Mouse (Mus musculus) intestine, embryonic 14.5 days (tissue): Measurements from ENCODE around the gene Slc5a4a. TPM values are rescaled to one million over a fixed set of nuclear protein-coding genes. Genes with fewer than 3 reads are reported as not detected.

Source experiments
- ATAC-seq: fragments of 200-750 bp; cut with Nextera tagmentation; replicated peaks from 2 replicates; pipeline ENCODE4 v1.8.0; 2017; ENCODE audit warnings: low read depth, moderate number of reproducible peaks, moderate TSS enrichment, moderate library complexity; ENCODE audit not compliant: low FRiP score, low TSS enrichment
- DNase-seq: peaks from one replicate; pipeline ENCODE4 v3.0.0-alpha.2; 2018; ENCODE audit warnings: low spot score
- H3K27ac ChIP-seq: fragments of 300-500 bp; sonication (generic); 2 replicates; pipeline ENCODE4 v1.5.1; 2014; ENCODE audit warnings: low read depth, mild to moderate bottlenecking, control low read depth
- H3K27me3 ChIP-seq: fragments of 300-500 bp; sonication (generic); replicated peaks from 2 replicates; pipeline ENCODE4 v1.6.1; 2014; ENCODE audit warnings: low read length, control low read depth; ENCODE audit not compliant: control insufficient read depth, insufficient read depth
- H3K36me3 ChIP-seq: fragments of 300-500 bp; sonication (generic); 2 replicates; pipeline ENCODE4 v1.6.1; 2014; ENCODE audit warnings: low read length, control low read depth; ENCODE audit not compliant: control insufficient read depth, insufficient read depth
- H3K4me1 ChIP-seq: fragments of 300-500 bp; sonication (generic); replicated peaks from 2 replicates; pipeline ENCODE4 v1.6.1; 2014; ENCODE audit warnings: low read length, control low read depth, mixed read lengths; ENCODE audit not compliant: control insufficient read depth, insufficient read depth
- H3K4me2 ChIP-seq: fragments of 300-500 bp; sonication (generic); 2 replicates; pipeline ENCODE4 v1.6.1; 2014; ENCODE audit warnings: low read length
- H3K4me3 ChIP-seq: fragments of 300-500 bp; sonication (generic); 2 replicates; pipeline ENCODE4 v1.5.1; 2014; ENCODE audit warnings: low read depth, low read length, control low read depth, mixed read lengths
- H3K9ac ChIP-seq: fragments of 300-500 bp; sonication (generic); 2 replicates; pipeline ENCODE4 v1.6.1; 2014; ENCODE audit warnings: mild to moderate bottlenecking, low read length
- H3K9me3 ChIP-seq: fragments of 300-500 bp; sonication (generic); 2 replicates; pipeline ENCODE4 v1.6.1; 2016; ENCODE audit warnings: low read length, control low read depth; ENCODE audit not compliant: control insufficient read depth
- WGBS: fragments of 180-500 bp; shearing (Covaris S2); extraction: QIAGEN DNeasy Blood & Tissue Kit; methylation state at CpG from one replicate; pipeline ENCODE4 v1.1.7; 2014; 5-methylcytosine and 5-hydroxymethylcytosine counted together
- polyA plus RNA-seq: library from polyadenylated mRNA; unstranded; fragments of >200 nt; fragmentation: Nextera tagmentation; extraction: Ambion mirVana; gene quantifications from 2 replicates; pipeline ENCODE4 v1.2.1, GENCODE M21; 2014

The Slc5a4a gene
- polyA plus RNA-seq, result 0.16 TPM in 1 of 2 replicates, not detected in the other

DNA sequence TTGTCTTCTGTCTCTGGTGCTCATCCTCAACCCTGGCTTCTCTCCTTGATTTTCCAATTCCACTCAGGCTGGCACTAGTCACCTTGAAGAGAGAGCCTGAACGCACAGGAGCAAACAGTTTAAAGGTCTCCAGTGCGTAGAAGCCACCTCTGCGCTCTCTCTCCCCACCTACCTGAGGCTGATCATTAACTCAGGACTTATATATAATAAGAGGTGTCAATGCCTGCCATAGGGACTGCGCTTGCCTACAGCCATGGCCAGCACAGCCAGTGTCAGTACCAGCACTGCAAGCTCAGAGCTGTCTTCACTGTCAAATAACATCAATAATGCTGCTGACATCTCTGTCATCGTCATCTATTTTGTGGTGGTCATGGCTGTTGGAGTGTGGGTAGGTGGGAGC, at the start of gene Slc5a4a:
Gene Slc5a4a (plus strand): TSS at position 174 of the 400 bp plus-strand sequence.
- H3K4me3 ChIP-seq, result no peak within 1 kb of the TSS
- H3K27ac ChIP-seq, result no peak within 1 kb of the TSS
- no peaks in the 10 kb centered on the region for H3K4me1 ChIP-seq
- H3K4me2 ChIP-seq, result no peak within 1 kb of the TSS
- DNase-seq (no peak), ATAC-seq (peak; percentile 60; the same call in 1 of the 2 replicates)
- H3K9me3 ChIP-seq, result no peaks in the 10 kb centered on the region
- H3K9ac ChIP-seq, result no peak within 1 kb of the TSS
- WGBS, result 66% methylated on average over 5 of the region's 5 CpGs
- no peaks in the 10 kb centered on the region for H3K27me3 ChIP-seq
- no peaks in the 10 kb centered on the region for H3K36me3 ChIP-seq

DNA sequence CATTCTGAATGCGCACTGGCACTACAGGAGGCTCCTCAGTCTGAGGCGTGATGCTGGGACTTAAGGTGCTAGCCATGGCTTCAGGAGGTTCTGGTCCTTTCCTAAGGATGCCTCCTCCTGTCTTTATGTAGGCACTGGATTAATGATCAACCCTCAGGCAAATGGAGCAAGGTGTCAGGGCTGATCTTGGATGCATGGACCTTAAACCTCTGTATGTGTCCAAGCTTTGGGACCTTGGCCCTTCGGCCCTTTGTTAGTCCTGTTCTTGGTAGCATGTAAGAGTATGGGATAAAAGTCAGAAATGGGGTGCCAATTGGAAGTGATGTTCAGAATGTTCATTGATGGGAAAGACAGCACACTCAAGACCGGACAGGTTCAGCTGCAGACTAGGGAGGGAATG, 36.4 kb upstream of the Slc5a4a start, which contains the start of gene Slc5a4b:
Gene Slc5a4b (minus strand): TSS at position 101 of the 400 bp plus-strand sequence.
- Histone ChIP-seq H3K9me3 (no peaks in the 10 kb centered on the region), H3K27me3 (no peaks in the 10 kb centered on the region), H3K4me1 (no peaks in the 10 kb centered on the region), H3K4me2 (no peak within 1 kb of the TSS), H3K4me3 (no peak within 1 kb of the TSS), H3K9ac (no peak within 1 kb of the TSS), H3K27ac (no peak within 1 kb of the TSS), H3K36me3 (no peaks in the 10 kb centered on the region)
- DNase-seq (peak; percentile 35), ATAC-seq (no peak)
- WGBS, result 86% methylated on average over 4 of the region's 4 CpGs

DNA sequence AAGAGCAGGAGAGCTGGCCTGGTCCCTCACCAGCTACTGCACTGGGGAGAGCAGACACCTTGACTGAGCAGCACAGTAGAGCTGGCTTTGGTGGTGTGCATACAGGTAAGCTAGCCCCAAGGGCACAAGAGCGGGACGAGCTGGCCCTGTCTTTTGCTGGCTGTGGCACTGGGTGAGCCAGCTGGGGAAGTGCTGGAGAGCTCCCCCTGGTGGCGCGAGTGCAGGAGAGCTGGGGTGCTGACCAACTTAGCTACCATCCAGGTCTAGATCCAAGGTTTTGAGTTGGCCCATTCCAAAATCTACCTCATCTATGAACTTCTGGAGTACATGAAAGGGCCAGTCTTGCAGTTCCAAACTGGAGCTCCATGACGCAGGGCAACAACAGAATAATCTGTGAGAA, 29.3 kb upstream of the Slc5a4a start:
- no peak overlapping the region for H3K27ac ChIP-seq
- no peak overlapping the region for H3K4me2 ChIP-seq
- H3K9me3 ChIP-seq, result no peaks in the 10 kb centered on the region
- H3K9ac ChIP-seq, result no peak overlapping the region
- peak; percentile 50; the same call in 1 of the 2 replicates for ATAC-seq
- H3K36me3 ChIP-seq, result no peaks in the 10 kb centered on the region
- H3K4me3 ChIP-seq, result no peak overlapping the region
- DNase-seq, result peak; percentile 68
- H3K27me3 ChIP-seq, result no peaks in the 10 kb centered on the region
- H3K4me1 ChIP-seq, result no peaks in the 10 kb centered on the region
- WGBS, result 37% methylated on average over 5 of the region's 5 CpGs

DNA sequence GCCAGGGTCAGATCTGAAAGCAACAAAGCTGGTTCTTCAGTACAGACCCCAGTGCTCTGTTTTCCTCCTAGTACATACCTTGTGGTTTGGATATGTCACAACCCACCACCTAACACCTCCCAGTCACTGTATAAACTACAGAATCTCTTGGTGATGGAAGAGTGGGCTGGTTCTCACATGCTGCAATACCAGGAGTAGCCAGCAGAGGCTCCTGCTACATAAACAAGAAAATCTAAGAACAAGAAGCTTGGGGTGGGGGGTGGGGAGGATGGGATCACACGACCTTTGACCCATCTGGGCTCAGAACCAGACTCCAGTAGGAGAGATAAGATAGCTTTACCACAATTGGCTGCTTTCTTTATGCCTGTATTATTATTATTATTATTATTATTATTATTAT, 28.5 kb upstream of the Slc5a4a start:
- Histone ChIP-seq H3K27ac (no peak overlapping the region), H3K9ac (no peak overlapping the region), H3K36me3 (no peaks in the 10 kb centered on the region), H3K4me1 (no peaks in the 10 kb centered on the region), H3K4me2 (no peak overlapping the region), H3K9me3 (no peaks in the 10 kb centered on the region), H3K27me3 (no peaks in the 10 kb centered on the region), H3K4me3 (no peak overlapping the region)
- ATAC-seq, result no peak
- DNase-seq, result no peak
- WGBS, result 14% methylated on average over 1 of the region's 1 CpGs

DNA sequence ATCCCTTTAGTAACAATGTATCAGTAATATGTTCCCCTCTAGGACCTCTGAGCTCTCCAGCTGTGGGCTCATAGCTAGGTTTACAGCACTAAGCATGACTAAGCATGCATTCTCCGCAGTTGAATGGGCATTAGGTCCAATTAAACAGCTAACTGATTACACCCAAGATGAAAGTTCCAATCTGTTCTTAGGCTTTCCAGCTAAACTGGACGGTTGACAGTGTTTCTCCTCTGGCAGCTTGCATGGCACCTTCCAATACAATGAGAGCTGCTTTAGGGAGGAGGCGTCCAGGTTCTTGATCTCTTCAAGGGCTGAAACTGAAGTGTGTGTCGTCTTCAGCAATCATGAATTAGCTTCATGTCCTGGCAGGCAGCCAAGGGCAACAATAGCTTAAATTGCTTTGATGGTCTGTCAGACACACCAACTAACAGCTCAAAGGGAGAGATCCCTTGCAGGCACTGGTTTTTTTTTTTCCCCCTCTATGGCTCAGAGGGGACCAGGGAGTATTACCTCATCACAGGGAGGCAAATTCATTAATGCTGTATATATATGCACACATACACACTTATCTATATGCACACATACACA, 27.0 kb upstream of the Slc5a4a start:
- H3K9ac ChIP-seq, result no peak overlapping the region
- no peaks in the 10 kb centered on the region for H3K4me1 ChIP-seq
- ATAC-seq, result no peak
- no peak overlapping the region for H3K27ac ChIP-seq
- no peak overlapping the region for H3K4me2 ChIP-seq
- H3K9me3 ChIP-seq, result no peaks in the 10 kb centered on the region
- no peaks in the 10 kb centered on the region for H3K36me3 ChIP-seq
- no peak overlapping the region for H3K4me3 ChIP-seq
- DNase-seq, result no peak
- WGBS, result 33% methylated on average over 4 of the region's 4 CpGs
- no peaks in the 10 kb centered on the region for H3K27me3 ChIP-seq

DNA sequence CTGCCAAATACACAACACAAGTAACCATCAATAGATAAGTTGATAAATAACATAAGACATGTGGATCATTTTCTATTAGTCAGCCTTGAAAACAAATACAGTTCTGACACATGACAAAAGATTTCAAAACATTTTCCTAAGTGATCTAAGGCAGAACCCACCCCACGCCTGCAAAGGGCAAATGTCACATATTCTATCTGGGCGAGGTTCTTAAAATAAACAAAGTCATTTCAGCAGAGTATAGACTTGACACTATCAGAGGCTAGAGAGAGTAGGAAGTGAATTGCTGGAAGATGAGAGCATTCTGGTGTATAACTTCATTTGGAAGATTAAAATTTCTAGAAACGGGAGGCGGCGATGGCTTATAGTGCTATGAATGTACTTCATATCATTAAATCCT, 25.8 kb upstream of the Slc5a4a start:
- no peak overlapping the region for H3K4me2 ChIP-seq
- 47% methylated on average over 5 of the region's 5 CpGs for WGBS
- H3K27ac ChIP-seq, result no peak overlapping the region
- no peak for DNase-seq
- H3K27me3 ChIP-seq, result no peaks in the 10 kb centered on the region
- H3K36me3 ChIP-seq, result no peaks in the 10 kb centered on the region
- no peak for ATAC-seq
- no peak overlapping the region for H3K4me3 ChIP-seq
- H3K4me1 ChIP-seq, result no peaks in the 10 kb centered on the region
- H3K9ac ChIP-seq, result no peak overlapping the region
- H3K9me3 ChIP-seq, result no peaks in the 10 kb centered on the region

DNA sequence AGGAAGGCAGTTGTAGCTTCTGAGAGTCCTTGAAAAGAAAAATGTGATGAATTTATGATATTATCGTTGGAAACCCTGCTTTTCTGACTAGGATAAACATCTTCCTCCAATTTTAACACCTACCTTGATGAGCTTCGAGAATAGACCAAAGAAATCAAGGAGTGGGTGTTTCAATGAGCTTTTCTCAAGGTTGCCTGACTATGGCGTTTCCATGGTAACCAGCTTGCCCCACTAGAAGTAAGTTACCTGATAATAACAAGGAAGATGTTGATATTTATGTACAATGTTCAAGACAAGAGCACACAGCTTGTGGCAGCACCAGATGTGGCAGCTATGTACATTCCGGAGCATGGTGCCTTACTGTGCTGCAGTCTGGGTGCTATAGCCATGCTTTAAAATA, 14.7 kb upstream of the Slc5a4a start:
- DNase-seq (no peak), ATAC-seq (no peak)
- Histone ChIP-seq H3K9ac (no peak overlapping the region), H3K27ac (no peak overlapping the region), H3K4me2 (no peak overlapping the region), H3K27me3 (no peaks in the 10 kb centered on the region), H3K9me3 (no peaks in the 10 kb centered on the region), H3K36me3 (no peaks in the 10 kb centered on the region), H3K4me3 (no peak overlapping the region), H3K4me1 (no peaks in the 10 kb centered on the region)
- WGBS, result 51% methylated on average over 4 of the region's 4 CpGs

DNA sequence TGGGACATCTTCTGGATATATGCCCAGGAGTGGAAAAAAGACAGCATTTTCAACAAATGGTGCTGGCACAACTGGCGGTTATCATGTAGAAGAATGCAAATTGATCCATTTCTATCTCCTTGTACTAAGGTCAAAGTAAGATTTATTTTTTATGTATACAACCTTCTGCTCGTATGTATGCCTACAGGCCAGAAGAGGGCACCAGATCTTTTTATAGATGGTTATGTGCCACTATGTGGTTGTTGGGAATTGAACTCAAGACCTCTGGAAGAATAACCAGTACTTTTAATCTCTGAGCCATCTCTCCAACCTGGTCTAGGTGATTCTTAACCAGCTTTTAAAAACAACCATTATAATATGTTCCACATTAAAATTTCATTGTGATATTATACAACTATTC, 10.9 kb upstream of the Slc5a4a start:
- Histone ChIP-seq H3K27ac (no peak overlapping the region), H3K9ac (no peak overlapping the region), H3K4me1 (no peaks in the 10 kb centered on the region), H3K36me3 (no peaks in the 10 kb centered on the region), H3K9me3 (no peaks in the 10 kb centered on the region), H3K4me2 (no peak overlapping the region), H3K27me3 (no peaks in the 10 kb centered on the region), H3K4me3 (no peak overlapping the region)
- 74% methylated on average over 2 of the region's 2 CpGs for WGBS
- ATAC-seq, result no peak
- no peak for DNase-seq

DNA sequence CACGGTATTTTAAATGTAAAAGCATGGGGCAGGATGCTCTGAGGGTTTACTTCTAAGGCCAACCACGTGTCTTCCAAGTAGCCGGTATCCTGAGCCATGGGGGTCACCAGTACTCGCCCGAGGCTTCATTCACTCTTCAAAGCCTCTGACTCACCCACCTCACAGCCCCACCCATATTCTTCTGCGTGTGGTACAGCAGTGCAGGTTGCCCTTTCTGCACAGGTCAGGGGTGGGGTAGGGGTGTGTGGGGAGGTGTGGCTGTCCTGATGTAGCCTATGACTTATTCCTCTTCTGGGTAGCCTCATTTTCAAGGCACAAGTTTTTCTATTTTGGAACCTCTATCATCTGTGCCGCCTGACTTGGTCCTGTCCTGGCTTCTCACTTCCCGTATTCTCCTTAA, 405 bp upstream of the Slc5a4a start:
- Histone ChIP-seq H3K36me3 (no peaks in the 10 kb centered on the region), H3K9ac (no peak overlapping the region), H3K4me1 (no peaks in the 10 kb centered on the region), H3K27me3 (no peaks in the 10 kb centered on the region), H3K4me3 (no peak overlapping the region), H3K4me2 (no peak overlapping the region), H3K9me3 (no peaks in the 10 kb centered on the region), H3K27ac (no peak overlapping the region)
- 53% methylated on average over 8 of the region's 8 CpGs for whole genome bisulfite sequencing
- DNase-seq (no peak), ATAC-seq (peak; percentile 71)
